Mouse (Mus musculus): ENCODE measurements at regions not wholly inside any gene's neighbourhood (a gene's known extent, or its start where the extent isn't known, plus 50 kb on each side); places are given as distances from the start of the nearest gene placed in this dataset.

DNA sequence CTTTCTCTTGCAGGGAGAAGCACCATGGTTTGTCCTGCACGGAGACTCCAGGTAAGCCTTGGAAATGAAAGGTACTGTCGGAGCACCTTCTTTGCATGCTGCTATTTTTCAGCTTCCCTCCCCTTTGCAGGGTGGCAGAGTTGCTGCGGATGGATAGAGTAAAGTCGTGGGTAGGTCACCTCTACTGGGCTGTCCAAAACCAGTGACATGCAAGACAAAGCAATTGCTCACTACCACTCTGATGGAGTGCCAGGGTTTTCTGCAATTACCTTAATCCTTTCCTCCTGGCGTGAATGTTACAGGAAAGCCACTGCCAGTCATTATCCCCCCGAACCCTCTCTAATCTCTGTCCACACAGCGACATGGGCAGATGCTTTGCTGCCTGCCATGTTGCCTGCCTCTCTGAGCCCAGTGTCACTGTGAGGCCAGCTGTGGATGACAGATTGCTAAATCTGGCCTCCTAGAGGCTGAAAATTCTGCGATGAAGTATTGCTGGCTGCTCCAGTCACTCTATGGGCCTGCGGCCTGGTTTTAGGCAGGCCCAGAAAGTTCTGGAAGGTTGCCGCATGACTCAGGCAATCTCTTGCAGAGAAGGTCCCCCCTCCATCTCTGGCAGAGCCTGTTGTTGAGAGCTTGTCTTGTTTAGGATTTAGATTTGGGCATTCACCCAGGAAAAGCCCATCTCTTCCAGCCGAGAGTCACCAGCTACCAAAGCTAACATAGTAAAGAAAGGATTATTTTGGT, 54.1 kb upstream of the Sod3 start:
- CTCF ChIA-PET: no interaction called here

- CTCF ChIA-PET: no interaction called here
Observed at GRCm38 (mm10) chr5:52296303-52296702, 67.3 kb upstream of the Sod3 start.

DNA sequence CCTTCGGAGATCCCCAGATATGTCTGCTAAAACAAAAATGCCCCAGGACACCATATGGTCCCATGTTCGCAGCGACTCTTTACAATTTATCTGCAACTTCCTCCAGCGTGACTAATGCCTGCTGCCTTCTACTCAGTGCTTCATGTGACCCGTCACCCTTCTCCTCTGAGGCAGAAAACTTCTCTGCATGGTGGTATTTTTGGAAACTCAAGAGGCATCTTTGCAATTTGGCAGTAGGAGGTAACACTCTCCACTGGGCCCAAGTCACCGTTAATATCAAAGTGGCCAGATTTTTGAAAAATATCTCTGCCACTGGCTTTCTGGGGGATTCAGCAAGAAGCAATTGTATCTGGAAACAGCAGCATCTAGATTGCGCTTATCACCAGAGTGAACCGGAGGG, 69.1 kb upstream of the Sod3 start:
- CTCF ChIA-PET: no interaction called here

- CTCF ChIA-PET: no interaction called here
Observed at GRCm38 (mm10) chr5:52288319-52288718, 75.3 kb upstream of the Sod3 start.

DNA sequence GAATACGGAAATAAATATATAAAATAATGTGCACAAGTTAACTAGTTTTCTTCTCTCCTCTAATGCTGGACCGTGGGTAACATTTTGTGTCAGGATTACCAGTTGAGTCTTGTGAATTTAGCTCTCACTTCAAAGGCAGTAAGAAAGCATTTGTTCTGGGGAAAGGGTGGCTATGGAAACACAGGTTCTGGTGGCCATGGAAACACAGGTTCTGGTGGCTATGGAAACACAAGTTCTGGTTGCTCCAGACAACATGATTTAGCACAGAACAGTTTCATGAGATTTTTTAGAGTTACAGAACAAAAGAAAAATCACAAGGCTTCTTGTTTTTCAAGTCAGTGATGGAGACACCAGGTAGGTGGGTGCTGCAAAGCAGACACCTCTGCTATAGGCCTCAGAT, 82.7 kb upstream of the Sod3 start:
- CTCF ChIA-PET: no interaction called here

GRCm38 (mm10) chr5:52278111-52278510, 85.5 kb upstream of the Sod3 start:
- CTCF ChIA-PET: no interaction called here

- CTCF ChIA-PET: no interaction called here
Observed at GRCm38 (mm10) chr5:52263214-52263613, 72.9 kb upstream of the Dhx15 start.

DNA sequence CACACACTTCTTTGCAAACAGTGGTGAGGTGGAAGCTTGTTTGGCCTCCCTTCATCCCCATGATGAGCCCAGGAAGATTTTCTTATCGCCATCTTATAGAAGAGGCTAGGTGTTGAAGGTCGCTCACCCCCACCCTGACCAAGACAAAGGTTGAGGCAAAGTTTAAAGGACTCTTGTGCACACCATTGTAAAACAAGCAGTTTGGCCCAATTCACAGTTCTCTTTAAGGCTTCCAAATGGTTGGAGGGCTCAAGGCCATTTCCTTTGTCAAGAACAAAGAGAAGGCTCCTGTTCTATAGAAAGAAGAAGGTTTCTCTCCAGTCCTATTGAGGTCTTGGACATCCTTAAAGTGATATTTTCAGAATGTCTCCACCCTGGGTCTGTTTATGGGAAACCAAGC, 67.8 kb upstream of the Dhx15 start:
- CTCF ChIA-PET: no interaction called here

DNA sequence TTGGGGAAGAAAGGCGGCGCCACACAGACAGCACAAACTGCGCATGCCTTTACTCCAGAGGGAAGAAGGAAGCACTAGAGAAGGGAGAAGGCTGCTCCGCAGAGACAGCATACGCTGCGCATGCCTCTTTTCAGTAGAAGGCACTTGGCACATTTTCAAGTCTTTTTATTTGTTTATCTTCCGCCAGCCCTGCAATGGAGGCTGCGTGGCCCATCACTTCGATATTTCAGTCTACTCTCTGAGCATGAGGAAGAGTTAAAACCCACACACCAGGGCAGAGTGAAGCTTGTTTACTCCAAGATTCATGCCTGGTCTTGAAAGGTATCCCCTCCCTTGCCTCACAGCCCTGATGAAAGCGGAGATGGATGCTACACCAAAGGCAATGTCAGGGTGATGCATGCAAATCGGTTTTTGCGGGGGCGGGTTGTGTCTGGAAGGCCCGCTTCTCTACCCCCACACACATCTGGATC, 64.3 kb upstream of the Dhx15 start:
- CTCF ChIA-PET: no interaction called here

GRCm38 (mm10) chr5:52249804-52250203, 59.5 kb upstream of the Dhx15 start:
- CTCF ChIA-PET: no interaction called here

- CTCF ChIA-PET: interaction anchor here (0.7 kb wide), 1 partner anchor 21 kb away, joined by 3 read pairs; no protein-coding TSS in a partner anchor
Observed at GRCm38 (mm10) chr5:52243931-52244330, 53.6 kb upstream of the Dhx15 start.

GRCm38 (mm10) chr5:52242414-52242813, 52.1 kb upstream of the Dhx15 start:
- CTCF ChIA-PET: no interaction called here

- CTCF ChIA-PET: no interaction called here
Observed at GRCm38 (mm10) chr5:52240540-52240939, 50.2 kb upstream of the Dhx15 start.

All from spleen, embryonic (tissue).